Mouse (Mus musculus) MEL (cell line): ENCODE results near the gene Mrpl37. TPM values are rescaled to one million over a fixed set of nuclear protein-coding genes. Genes with fewer than 3 reads are reported as not detected.

Source experiments
- DNase-seq: peaks from one replicate; pipeline ENCODE4 v3.0.0; 2011; ENCODE audit warnings: low read depth, low spot score
- H3K27ac ChIP-seq: 2 replicates; pipeline ENCODE4 v1.5.1; 2012; ENCODE audit warnings: low read depth, mild to moderate bottlenecking, control low read depth, low read length, moderate library complexity; ENCODE audit not compliant: control insufficient read depth
- H3K27me3 ChIP-seq, 2 experiments: fragments of 150-350 bp in 1 of 2; sonication (generic) in 1 of 2; 2 replicates each; pipeline ENCODE4 v1.6.1; 2012; ENCODE audit warnings: low read length in 2 of 2, mild to moderate bottlenecking in 2 of 2, improper control_type of control experiment in 1 of 2, moderate library complexity in 1 of 2; ENCODE audit not compliant: insufficient read depth in 2 of 2, control insufficient read depth in 1 of 2
- H3K36me3 ChIP-seq, 2 experiments: 2 replicates each; pipeline ENCODE4 v1.6.1; 2012 to 2014; ENCODE audit warnings: low read length in 2 of 2, improper control_type of control experiment in 1 of 2, inconsistent platforms in 1 of 2, mild to moderate bottlenecking in 1 of 2; ENCODE audit not compliant: insufficient read depth in 2 of 2, control insufficient read depth in 1 of 2
- H3K4me1 ChIP-seq, 2 experiments: fragments of 150-350 bp in 1 of 2; sonication (generic) in 1 of 2; 2 replicates each; pipeline ENCODE4 v1.6.1; 2012; ENCODE audit warnings: low read length in 2 of 2, improper control_type of control experiment in 1 of 2, mild to moderate bottlenecking in 1 of 2; ENCODE audit not compliant: insufficient read depth in 2 of 2, control insufficient read depth in 1 of 2
- H3K4me3 ChIP-seq, 2 experiments: fragments of 150-350 bp in 1 of 2; sonication (generic) in 1 of 2; 2 replicates each; pipeline ENCODE4 v1.5.1; 2012; ENCODE audit warnings: low read depth in 2 of 2, low read length in 2 of 2, mild to moderate bottlenecking in 2 of 2, moderate library complexity in 2 of 2, control low read depth in 1 of 2, improper control_type of control experiment in 1 of 2; ENCODE audit not compliant: control insufficient read depth in 1 of 2, insufficient read depth in 1 of 2
- H3K79me2 ChIP-seq: 2 replicates; pipeline ENCODE4 v1.6.1; 2012; ENCODE audit warnings: mild to moderate bottlenecking, low read length, moderate library complexity; ENCODE audit not compliant: control insufficient read depth, poor library complexity, insufficient read depth
- H3K9ac ChIP-seq: 2 replicates; pipeline ENCODE4 v1.6.1; 2012; ENCODE audit warnings: low read depth, mild to moderate bottlenecking, control low read depth, low read length, moderate library complexity; ENCODE audit not compliant: control insufficient read depth, poor library complexity, severe bottlenecking
- H3K9me3 ChIP-seq: fragments of 150-350 bp; sonication (generic); replicated peaks from 2 replicates; pipeline ENCODE4 v1.6.1; 2012; ENCODE audit warnings: mild to moderate bottlenecking, low read length, improper control_type of control experiment, moderate library complexity; ENCODE audit not compliant: insufficient read depth
- BHLHE40 ChIP-seq: IDR thresholded peaks from 2 replicates; pipeline ENCODE4 v1.6.1; 2012; ENCODE audit warnings: low read depth, mild to moderate bottlenecking, inconsistent platforms, low read length, improper control_type of control experiment, borderline replicate concordance
- CHD1 ChIP-seq: IDR thresholded peaks from 2 replicates; pipeline ENCODE4 v1.6.1; 2012; ENCODE audit warnings: low read depth, mild to moderate bottlenecking, inconsistent platforms, low read length, improper control_type of control experiment
- CHD2 ChIP-seq: IDR thresholded peaks from 2 replicates; pipeline ENCODE4 v1.6.1; 2011; ENCODE audit warnings: low read length, improper control_type of control experiment
- CTCF ChIP-seq, 3 experiments: IDR thresholded peaks in 2 of 3; conservative IDR thresholded peaks in 1 of 3; 2 replicates each; pipeline ENCODE4 v1.5.1; 2011 to 2012; ENCODE audit warnings: low read length in 3 of 3, low read depth in 2 of 3, mild to moderate bottlenecking in 2 of 3, improper control_type of control experiment in 1 of 3, inconsistent platforms in 1 of 3, mixed read lengths in 1 of 3, moderate library complexity in 1 of 3; ENCODE audit not compliant: control insufficient read depth in 1 of 3, insufficient read depth in 1 of 3, poor library complexity in 1 of 3, severe bottlenecking in 1 of 3
- E2F4 ChIP-seq: IDR thresholded peaks from 2 replicates; pipeline ENCODE4 v1.6.1; 2011; ENCODE audit warnings: low read depth, low read length, improper control_type of control experiment, borderline replicate concordance
- ELF1 ChIP-seq: IDR thresholded peaks from 2 replicates; pipeline ENCODE4 v1.6.1; 2014; ENCODE audit warnings: low read depth, mild to moderate bottlenecking, inconsistent platforms, low read length, improper control_type of control experiment, moderate library complexity
- EP300 ChIP-seq, 2 experiments: IDR thresholded peaks; 2 replicates each; pipeline ENCODE4 v1.6.1; 2011; ENCODE audit warnings: improper control_type of control experiment in 2 of 2, low read length in 2 of 2, low read depth in 1 of 2, mild to moderate bottlenecking in 1 of 2
- ETS1 ChIP-seq: IDR thresholded peaks from 2 replicates; pipeline ENCODE4 v1.6.1; 2012; ENCODE audit warnings: low read depth, mild to moderate bottlenecking, inconsistent platforms, low read length, improper control_type of control experiment, moderate library complexity
- GABPA ChIP-seq: IDR thresholded peaks from 2 replicates; pipeline ENCODE4 v1.6.1; 2012; ENCODE audit warnings: low read depth, mild to moderate bottlenecking, inconsistent platforms, low read length, improper control_type of control experiment, moderate library complexity
- GATA1 ChIP-seq: IDR thresholded peaks from 2 replicates; pipeline ENCODE4 v1.6.1; 2011; ENCODE audit warnings: low read depth, low read length, improper control_type of control experiment
- HCFC1 ChIP-seq: IDR thresholded peaks from 2 replicates; pipeline ENCODE4 v1.6.1; 2012; ENCODE audit warnings: low read depth, mild to moderate bottlenecking, inconsistent platforms, low read length, improper control_type of control experiment, moderate library complexity
- JUND ChIP-seq: IDR thresholded peaks from 2 replicates; pipeline ENCODE4 v1.6.1; 2011; ENCODE audit warnings: low read depth, mild to moderate bottlenecking, improper control_type of control experiment, low read length
- KAT2A ChIP-seq: conservative IDR thresholded peaks from 2 replicates; pipeline ENCODE4 v1.6.1; 2012; ENCODE audit warnings: low read depth, low read length, improper control_type of control experiment, inconsistent platforms
- MAFK ChIP-seq: IDR thresholded peaks from 2 replicates; pipeline ENCODE4 v1.6.1; 2011; ENCODE audit warnings: low read depth, mild to moderate bottlenecking, low read length, improper control_type of control experiment, borderline replicate concordance
- MAX ChIP-seq: IDR thresholded peaks from 2 replicates; pipeline ENCODE4 v1.6.1; 2011; ENCODE audit warnings: low read length, improper control_type of control experiment
- MAZ ChIP-seq: IDR thresholded peaks from 2 replicates; pipeline ENCODE4 v1.6.1; 2012; ENCODE audit warnings: low read depth, mild to moderate bottlenecking, inconsistent platforms, low read length, improper control_type of control experiment
- MEF2A ChIP-seq: IDR thresholded peaks from 2 replicates; pipeline ENCODE4 v1.6.1; 2014; ENCODE audit warnings: low read depth, mild to moderate bottlenecking, inconsistent platforms, low read length, improper control_type of control experiment; ENCODE audit not compliant: poor library complexity, insufficient replicate concordance, severe bottlenecking; ENCODE audit errors: extremely low read depth
- MXI1 ChIP-seq: IDR thresholded peaks from 2 replicates; pipeline ENCODE4 v1.6.1; 2011; ENCODE audit warnings: mild to moderate bottlenecking, low read depth, low read length, improper control_type of control experiment
- NRF1 ChIP-seq: IDR thresholded peaks from 2 replicates; pipeline ENCODE4 v1.6.1; 2014; ENCODE audit warnings: low read depth, mild to moderate bottlenecking, inconsistent platforms, low read length, improper control_type of control experiment, moderate library complexity; ENCODE audit not compliant: poor library complexity, insufficient read depth, severe bottlenecking
- POLR2A ChIP-seq, 2 experiments: IDR thresholded peaks; 2 replicates each; pipeline ENCODE4 v1.6.1; 2011 to 2012; ENCODE audit warnings: low read length in 2 of 2, mild to moderate bottlenecking in 2 of 2, control low read depth in 1 of 2, improper control_type of control experiment in 1 of 2, low read depth in 1 of 2, moderate library complexity in 1 of 2; ENCODE audit not compliant: control insufficient read depth in 1 of 2, insufficient read depth in 1 of 2, poor library complexity in 1 of 2
- POLR2AphosphoS2 ChIP-seq: IDR thresholded peaks from 2 replicates; pipeline ENCODE4 v1.6.1; 2011; ENCODE audit warnings: low read length, improper control_type of control experiment
- POLR2AphosphoS5 ChIP-seq: IDR thresholded peaks from 2 replicates; pipeline ENCODE4 v1.6.1; 2012; ENCODE audit warnings: low read depth, borderline replicate concordance, mild to moderate bottlenecking, inconsistent platforms, low read length, moderate library complexity, mixed read lengths
- RAD21 ChIP-seq: IDR thresholded peaks from 2 replicates; pipeline ENCODE4 v1.6.1; 2011; ENCODE audit warnings: mild to moderate bottlenecking, low read depth, low read length, improper control_type of control experiment
- RCOR1 ChIP-seq: IDR thresholded peaks from 2 replicates; pipeline ENCODE4 v1.6.1; 2012; ENCODE audit warnings: low read depth, mild to moderate bottlenecking, inconsistent platforms, low read length, improper control_type of control experiment
- SIN3A ChIP-seq: IDR thresholded peaks from 2 replicates; pipeline ENCODE4 v1.6.1; 2012; ENCODE audit warnings: low read length, improper control_type of control experiment, inconsistent platforms
- SMC3 ChIP-seq: IDR thresholded peaks from 2 replicates; pipeline ENCODE4 v1.6.1; 2011; ENCODE audit warnings: low read depth, low read length, improper control_type of control experiment
- TBP ChIP-seq: IDR thresholded peaks from 2 replicates; pipeline ENCODE4 v1.8.0; 2011; ENCODE audit warnings: low read depth, low read length, improper control_type of control experiment
- TCF12 ChIP-seq: IDR thresholded peaks from 2 replicates; pipeline ENCODE4 v1.6.1; 2014; ENCODE audit warnings: low read depth, mild to moderate bottlenecking, inconsistent platforms, low read length, improper control_type of control experiment, moderate library complexity
- UBTF ChIP-seq: IDR thresholded peaks from 2 replicates; pipeline ENCODE4 v1.6.1; 2012; ENCODE audit warnings: low read depth, mild to moderate bottlenecking, inconsistent platforms, low read length, improper control_type of control experiment, moderate library complexity, borderline replicate concordance; ENCODE audit not compliant: insufficient read depth
- USF1 ChIP-seq: IDR thresholded peaks from 2 replicates; pipeline ENCODE4 v1.6.1; 2014; ENCODE audit warnings: low read depth, mild to moderate bottlenecking, inconsistent platforms, low read length, improper control_type of control experiment, moderate library complexity
- ZKSCAN1 ChIP-seq: IDR thresholded peaks from 2 replicates; pipeline ENCODE4 v1.6.1; 2012; ENCODE audit warnings: low read depth, mild to moderate bottlenecking, inconsistent platforms, low read length, improper control_type of control experiment, moderate library complexity
- ZMIZ1 ChIP-seq: IDR thresholded peaks from 2 replicates; pipeline ENCODE4 v1.6.1; 2012; ENCODE audit warnings: low read depth, mild to moderate bottlenecking, inconsistent platforms, low read length, improper control_type of control experiment, moderate library complexity
- ZNF384 ChIP-seq: IDR thresholded peaks from 2 replicates; pipeline ENCODE4 v1.6.1; 2012; ENCODE audit warnings: low read depth, mild to moderate bottlenecking, inconsistent platforms, low read length, improper control_type of control experiment
- polyA plus RNA-seq, 2 experiments: library from polyadenylated mRNA; stranded (reverse) in 1 of 2; unstranded in 1 of 2; fragments of >175 nt in 1 of 2; fragments of >200 nt in 1 of 2; gene quantifications; 2 replicates each; pipeline versions ENCODE4 v1.2.1 to v1.2.4; 2012; ENCODE audit warnings: low replicate concordance in 2 of 2, low read depth in 1 of 2; ENCODE audit not compliant: insufficient read length in 2 of 2, insufficient read depth in 1 of 2, missing spikeins in 1 of 2
- total RNA-seq: library from RNA; depleted of rRNA; stranded (reverse); fragments of 300-350 nt; gene quantifications from 2 replicates; pipeline ENCODE4 v1.2.3, GENCODE M21; 2012

The Mrpl37 gene
- total and polyA plus RNA-seq, 3 experiments, result 73.1 to 423 (median 153) TPM

GRCm38 (mm10) chr4:107063214-107063613, 3.5 kb downstream of the Mrpl37 start (continued):
- TF ChIP-seq USF1 (no peak), ETS1 (peak; percentile 61), CTCF (IDR thresholded peaks at IDR 0.05 in 2 of 3, conservative IDR thresholded peaks at IDR 0.05 in 1 of 3; ENCODE audit: control insufficient read depth in 1 of 3, insufficient read depth in 1 of 3, low read depth in 2 of 3, low read length in 3 of 3, poor library complexity in 1 of 3, severe bottlenecking in 1 of 3) (no peak), RCOR1 (peak; percentile 77), KAT2A (no peak), CHD2 (no peak), ZNF384 (peak; percentile 91), TCF12 (peak; percentile 64; the same call in 1 of the 2 replicates), EP300 (IDR thresholded peaks at IDR 0.05; ENCODE audit: low read depth in 1 of 2, low read length in 2 of 2) (peak; percentile 81 to 89), SMC3 (no peak)
- TF ChIP-seq, all 39 proteins: peak for 11

- no peaks in the 10 kb centered on the region for H3K9me3 ChIP-seq
- H3K79me2 ChIP-seq, result peaks cover 10% of the 10 kb centered on the region
- peaks cover 2 to 45% of the 10 kb centered on the region in 2 experiments; a peak in 3 of 4 replicates for H3K36me3 ChIP-seq
- H3K4me1 ChIP-seq, result peaks cover 24 to 43% of the 10 kb centered on the region in 2 experiments
- H3K27ac ChIP-seq, result peak overlapping the region; percentile 51
- H3K9ac ChIP-seq, result no peak overlapping the region
- H3K4me3 ChIP-seq, result peak overlapping the region in 1 of 2 experiments; percentile 7; a peak in 1 of 4 replicates
- peak; percentile 71 for DNase-seq
- no peaks in the 10 kb centered on the region for H3K27me3 ChIP-seq
- TF ChIP-seq BHLHE40, result no peak
- no peak for TF ChIP-seq POLR2AphosphoS5
- no peak for TF ChIP-seq USF1
- TF ChIP-seq GATA1, result peak; percentile 87
- TF ChIP-seq SMC3, result no peak
- TF ChIP-seq MEF2A, result no peak
- TF ChIP-seq RAD21, result no peak
- no peak for TF ChIP-seq JUND
- no peak for TF ChIP-seq ELF1
- TF ChIP-seq POLR2A (IDR thresholded peaks at IDR 0.05; ENCODE audit: control insufficient read depth in 1 of 2, insufficient read depth in 1 of 2, low read depth in 1 of 2, low read length in 2 of 2, poor library complexity in 1 of 2), result no peak
- peak; percentile 68 for TF ChIP-seq TCF12
- no peak for TF ChIP-seq ZMIZ1
- TF ChIP-seq TBP, result 0 out of 2 replicates have a peak, but pooled peaks have one; percentile 25
- TF ChIP-seq CHD2, result no peak
- no peak for TF ChIP-seq MAZ
- TF ChIP-seq MAX, result no peak
- TF ChIP-seq ZNF384, result peak; percentile 99
- TF ChIP-seq MXI1, result no peak; the same call in 1 of the 2 replicates
- TF ChIP-seq CHD1, result no peak
- no peak for TF ChIP-seq KAT2A
- TF ChIP-seq HCFC1, result 0 out of 2 replicates have a peak, but pooled peaks have one; percentile 26
- TF ChIP-seq SIN3A, result peak; percentile 74
- no peak for TF ChIP-seq GABPA
- TF ChIP-seq POLR2AphosphoS2, result no peak
- no peak for TF ChIP-seq MAFK
- TF ChIP-seq NRF1, result no peak
- TF ChIP-seq ETS1, result peak; percentile 81
- no peak for TF ChIP-seq UBTF
- TF ChIP-seq E2F4, result no peak
- TF ChIP-seq EP300 (IDR thresholded peaks at IDR 0.05; ENCODE audit: low read depth in 1 of 2, low read length in 2 of 2), result peak; percentile 82 to 89
- no peak for TF ChIP-seq CTCF (IDR thresholded peaks at IDR 0.05 in 2 of 3, conservative IDR thresholded peaks at IDR 0.05 in 1 of 3; ENCODE audit: control insufficient read depth in 1 of 3, insufficient read depth in 1 of 3, low read depth in 2 of 3, low read length in 3 of 3, poor library complexity in 1 of 3, severe bottlenecking in 1 of 3)
- no peak; the same call in 1 of the 2 replicates for TF ChIP-seq ZKSCAN1
These were observed 5.1 kb downstream of the Mrpl37 start for GRCm38 (mm10) chr4:107061560-107061959.
